Mouse (Mus musculus) E14TG2a.4 (cell line): ENCODE results near the gene Prcd.

ENCODE experiments used
- H3K27me3 ChIP-seq: 2 replicates; pipeline ENCODE4 v1.6.1; 2014; ENCODE audit warnings: low read length, control low read depth; ENCODE audit not compliant: insufficient read depth
- H3K36me3 ChIP-seq: 2 replicates; pipeline ENCODE4 v1.6.1; 2014; ENCODE audit warnings: low read length, control low read depth; ENCODE audit not compliant: insufficient read depth
- H3K4me1 ChIP-seq: replicated peaks from 2 replicates; pipeline ENCODE4 v1.6.1; 2014; ENCODE audit warnings: low read depth, low read length, control low read depth
- H3K4me3 ChIP-seq: replicated peaks from 2 replicates; pipeline ENCODE4 v1.5.1; 2014; ENCODE audit warnings: mild to moderate bottlenecking, low read length
- H3K9me3 ChIP-seq: 2 replicates; pipeline ENCODE4 v1.6.1; 2014; ENCODE audit warnings: low read length, control low read depth
- CTCF ChIP-seq: conservative IDR thresholded peaks from 2 replicates; pipeline ENCODE4 v1.5.1; 2014; ENCODE audit warnings: low read length
- NANOG ChIP-seq: IDR thresholded peaks from 2 replicates; pipeline ENCODE4 v1.6.1; 2014; ENCODE audit warnings: borderline replicate concordance, low read length, mixed read lengths
- POU5F1 ChIP-seq: IDR thresholded peaks from 2 replicates; pipeline ENCODE4 v1.6.1; 2014; ENCODE audit warnings: low read length, borderline replicate concordance

Gene Prcd

GRCm38 (mm10) chr11:116714052-116714451 lies 60.7 kb downstream of the Prcd start:
- Histone ChIP-seq H3K27me3 (no peaks in the 10 kb centered on the region), H3K9me3 (peaks cover 75% of the 10 kb centered on the region), H3K4me1 (no peaks in the 10 kb centered on the region), H3K36me3 (0 out of 2 replicates have a peak, but pooled peaks cover 3% of the 10 kb centered on the region), H3K4me3 (no peak overlapping the region)
- TF ChIP-seq CTCF, result no peak
- no peak for TF ChIP-seq NANOG
- no peak for TF ChIP-seq POU5F1
